Mouse (Mus musculus): ENCODE data around the gene Sctr.

The Sctr gene

GRCm38 (mm10) chr1:120006844-120007790, at the start of gene Sctr:
Gene Sctr (plus strand): TSS chr1:120006894.
- no peak for DNase-seq

- DNase-seq: no peak
These were observed 48.9 kb upstream of the Sctr start for GRCm38 (mm10) chr1:119957716-119958222.

GRCm38 (mm10) chr1:119959464-119959863, 47.2 kb upstream of the Sctr start:
- DNase-seq: no peak

DNA sequence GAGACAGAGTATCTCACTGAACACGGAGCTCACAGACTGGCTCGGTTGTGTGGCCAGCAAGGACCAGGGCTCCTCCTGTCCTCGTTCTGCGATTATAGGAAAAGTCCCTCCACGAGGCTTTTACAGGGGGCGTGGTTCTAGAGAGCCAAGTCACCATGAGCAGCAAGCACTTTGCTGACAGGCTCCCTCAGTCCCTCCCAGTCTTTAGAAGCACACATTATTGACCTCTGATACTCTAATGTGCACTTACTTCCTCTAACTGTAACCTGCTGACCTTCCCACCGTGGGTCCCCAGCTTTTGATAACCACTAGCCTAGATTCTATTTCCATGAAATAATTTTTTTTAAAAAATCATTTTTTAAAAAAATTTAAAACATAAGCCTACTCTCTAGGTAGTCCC, 46.8 kb upstream of the Sctr start:
- DNase-seq: no peak

GRCm38 (mm10) chr1:119965804-119966514, 40.7 kb upstream of the Sctr start:
- DNase-seq: no peak

DNA sequence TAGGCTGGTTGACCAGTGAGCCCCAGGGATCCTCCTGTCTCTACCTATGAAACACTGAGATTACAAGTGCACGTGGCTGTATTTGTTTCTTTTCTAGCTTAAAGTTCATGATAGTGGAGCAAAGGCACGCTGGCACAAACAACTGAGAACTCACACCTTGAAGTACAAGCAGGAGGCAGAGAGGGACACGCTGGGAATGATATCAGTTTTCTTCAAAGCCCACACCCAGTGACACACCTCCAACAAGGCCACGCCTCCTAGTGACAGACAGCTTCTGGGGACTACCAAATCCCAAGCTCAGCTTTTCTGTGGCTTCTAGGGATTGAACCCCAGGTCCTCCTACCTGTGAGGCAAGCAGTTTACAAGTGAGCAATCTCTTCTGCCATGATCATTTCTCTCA, 33.6 kb upstream of the Sctr start:
- no peak for DNase-seq

GRCm38 (mm10) chr1:119975141-119975540, 31.6 kb upstream of the Sctr start:
- DNase-seq: no peak

DNA sequence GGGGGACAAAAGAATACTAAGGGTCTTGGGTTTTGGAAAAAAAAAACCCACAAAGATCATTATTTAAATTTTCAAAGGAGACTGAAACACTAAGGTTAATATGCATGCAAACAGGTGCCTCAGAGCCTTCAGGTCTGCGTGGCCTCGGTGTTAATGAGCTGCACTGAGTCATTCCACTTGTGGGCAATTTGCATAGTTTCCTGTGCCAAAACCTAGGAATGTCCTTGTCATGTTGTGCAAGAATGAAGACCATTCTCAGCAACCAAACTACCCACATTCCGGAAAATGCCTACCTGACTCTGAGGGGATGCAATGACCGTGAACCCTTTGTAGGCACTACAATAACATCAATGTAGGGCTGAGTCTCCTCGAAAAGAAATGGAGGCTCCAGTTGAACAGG, 20.1 kb upstream of the Sctr start:
- DNase-seq: no peak

DNA sequence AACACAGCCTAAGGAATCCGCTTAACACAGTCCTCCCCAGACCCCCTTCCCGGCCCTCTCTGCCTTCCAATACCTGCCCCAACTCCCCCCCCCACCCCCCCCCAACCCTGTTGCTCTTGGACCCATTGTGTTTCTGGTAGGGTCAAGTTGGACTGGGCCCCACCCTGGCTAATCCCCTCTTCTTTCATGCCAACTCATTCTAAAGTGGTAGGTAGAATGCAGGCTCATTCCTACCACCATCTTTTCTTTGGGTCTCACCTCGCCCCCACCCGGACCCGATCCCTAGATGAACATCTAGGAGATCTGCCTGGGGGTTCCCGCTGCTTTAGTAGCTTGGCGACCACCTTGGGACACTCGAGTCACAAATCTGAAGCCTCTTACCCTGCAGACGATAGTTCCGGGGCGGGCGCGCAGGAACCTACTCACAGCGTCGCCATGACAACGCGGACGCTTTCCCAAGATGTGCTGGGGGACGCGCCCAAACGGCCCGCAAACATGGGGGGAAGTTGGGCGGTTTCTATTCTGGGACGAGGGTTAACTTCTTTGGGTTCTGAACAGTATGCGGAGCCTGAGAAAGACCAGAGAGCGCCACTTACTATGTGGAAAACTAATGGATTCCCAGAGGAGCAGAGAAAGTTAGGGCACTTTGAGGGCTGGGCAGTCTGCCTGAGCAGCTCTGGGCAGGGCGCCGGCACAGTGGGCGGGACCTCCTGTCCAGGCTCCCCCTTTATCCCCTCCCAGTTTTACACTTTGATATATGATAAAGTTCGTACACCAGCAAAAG, 9.7 kb upstream of the Sctr start, which contains the start of gene Cfap221:
Gene Cfap221, minus strand, starts transcription at position 437 of the 784 bp plus-strand sequence.
- DNase-seq: peak; percentile 72 to 81

DNA sequence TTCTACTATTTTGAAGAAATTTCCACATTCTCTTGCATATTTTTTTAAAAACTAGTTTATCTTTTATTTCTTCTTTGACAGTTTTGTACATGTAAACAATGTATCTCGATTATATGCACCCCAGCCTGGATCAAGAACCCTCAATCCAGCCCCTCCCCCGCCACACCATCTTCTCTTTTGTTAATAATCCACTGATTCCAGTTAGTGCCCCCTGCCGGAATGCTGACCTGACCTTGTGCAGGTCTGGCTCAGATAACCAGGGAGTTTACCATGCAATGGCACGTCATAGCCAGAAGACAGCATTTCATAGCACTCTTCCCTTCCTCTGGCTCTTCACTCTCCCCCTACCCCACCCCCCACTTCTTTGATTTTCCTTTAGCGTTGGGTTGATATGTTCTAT, 9.1 kb upstream of the Sctr start:
- peak in 1 of 2 experiments; percentile 25 for DNase-seq

GRCm38 (mm10) chr1:120007851-120008588, 1.3 kb downstream of the Sctr start:
- no peak for DNase-seq

DNA sequence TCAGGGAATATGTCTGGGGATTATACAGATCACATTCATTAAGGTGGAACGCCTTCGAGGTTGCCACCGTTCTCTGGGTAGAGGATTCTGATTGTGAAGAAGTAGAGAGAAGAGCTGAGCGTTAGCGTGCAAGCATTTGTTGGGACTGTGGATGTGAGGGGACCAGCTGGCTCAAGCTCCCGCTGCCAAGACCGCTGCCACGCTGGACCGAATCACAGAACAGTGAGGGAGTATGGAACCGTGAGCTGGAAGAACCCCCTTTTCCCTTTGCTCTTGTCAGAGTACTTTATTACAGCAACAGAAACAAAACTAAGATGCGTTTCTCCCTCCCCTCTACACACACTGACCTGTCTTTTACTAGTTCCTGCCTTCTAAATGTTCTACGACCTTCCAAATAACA, 5.9 kb downstream of the Sctr start:
- no peak for DNase-seq

- peak; percentile 45 to 74 for DNase-seq
These were observed 6.4 kb downstream of the Sctr start for GRCm38 (mm10) chr1:120013111-120013510.

- no peak for DNase-seq
These were observed 9.5 kb downstream of the Sctr start for GRCm38 (mm10) chr1:120016240-120016639.

- no peak for DNase-seq
These were observed 12.2 kb downstream of the Sctr start for GRCm38 (mm10) chr1:120018900-120019299.

GRCm38 (mm10) chr1:120019428-120019827, 12.7 kb downstream of the Sctr start:
- no peak for DNase-seq

- no peak for DNase-seq
These were observed 13.7 kb downstream of the Sctr start for GRCm38 (mm10) chr1:120020322-120020897.

DNA sequence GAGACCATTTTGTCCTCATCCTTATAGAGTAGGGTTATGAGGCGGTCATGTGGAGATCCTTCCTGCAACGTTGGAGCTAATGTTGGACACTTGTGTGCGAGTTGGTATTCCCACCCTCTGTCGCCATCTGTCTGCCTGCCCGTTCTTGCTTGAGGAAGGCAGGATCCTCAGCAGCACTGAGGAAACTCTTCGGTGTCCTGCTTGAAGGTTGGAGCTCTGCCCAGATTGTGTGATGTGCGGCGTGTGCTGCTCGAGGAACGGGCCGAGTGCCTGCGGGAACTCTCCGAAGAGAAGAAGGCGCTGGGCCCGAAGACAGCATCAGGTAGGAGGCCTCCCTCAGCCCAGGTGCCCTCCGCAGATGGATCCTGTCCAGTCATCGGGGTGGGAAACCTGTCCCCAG, 15.3 kb downstream of the Sctr start:
- no peak for DNase-seq

- no peak for DNase-seq
These were observed 17.8 kb downstream of the Sctr start for GRCm38 (mm10) chr1:120024331-120025049.

GRCm38 (mm10) chr1:120025050-120025439, 18.4 kb downstream of the Sctr start:
- no peak for DNase-seq

GRCm38 (mm10) chr1:120027693-120028092, 21.0 kb downstream of the Sctr start:
- peak; percentile 50 to 66 for DNase-seq
